Mouse (Mus musculus) leukemia stem cell, adult 10-12 weeks (primary cell): ENCODE measurements around the gene Usp37. TPM values are rescaled to one million over a fixed set of nuclear protein-coding genes. Genes with fewer than 3 reads are reported as not detected.

Experiments used
- polyA plus RNA-seq: library from polyadenylated mRNA; stranded (reverse); fragments of >175 nt; gene quantifications from 2 replicates; pipeline ENCODE4 v1.2.3, GENCODE M21; 2012; ENCODE audit warnings: low replicate concordance

Usp37 gene
- 0.33 and 7.0 TPM in 2 replicates for polyA plus RNA-seq

GRCm38 (mm10) chr1:74544184-74544583 lies at the start of gene Usp37:
Gene Usp37, minus strand, starts transcription at chr1:74544284.

GRCm38 (mm10) chr1:74587773-74588445 lies 43.8 kb upstream of the Usp37 start, which contains the start of the genes Zfp142 and Bcs1l:
Gene Zfp142, minus strand, starts transcription at chr1:74588246.
Gene Bcs1l, plus strand, starts transcription at chr1:74588289.

GRCm38 (mm10) chr1:74542451-74542961 lies 1.6 kb downstream of the Usp37 start, which contains the start of gene Plcd4:
Gene Plcd4, plus strand, starts transcription at chr1:74542888.

GRCm38 (mm10) chr1:74505721-74506464 lies 38.2 kb downstream of the Usp37 start, which contains the start of gene Cnot9:
Gene Cnot9, plus strand, starts transcription at chr1:74506058.

GRCm38 (mm10) chr1:74408589-74409504 lies 135.2 kb downstream of the Usp37 start, which contains the start of gene Vil1:
Gene Vil1, plus strand, starts transcription at chr1:74409376.

GRCm38 (mm10) chr1:74390924-74391748 lies 152.9 kb downstream of the Usp37 start, which contains the start of gene Ctdsp1:
Gene Ctdsp1, plus strand, starts transcription at chr1:74391509.

Other genes with a start within 250 kb of the Usp37 start
- gene Tmbim1, start 238.7 kb downstream of the Usp37 start, polyA plus RNA-seq, result 140 and 267 TPM in 2 replicates
- 0.09 TPM in 1 of 2 replicates, not detected in the other for gene Catip, start 182.2 kb downstream of the Usp37 start, polyA plus RNA-seq
- 46.8 and 89.8 TPM in 2 replicates for gene Slc11a1, start 169.1 kb downstream of the Usp37 start, polyA plus RNA-seq
- 209 and 292 TPM in 2 replicates for gene Ctdsp1, start 152.8 kb downstream of the Usp37 start, polyA plus RNA-seq
- gene Vil1, start 134.9 kb downstream of the Usp37 start, polyA plus RNA-seq, result not detected in 2 replicates
- gene Cnot9, start 38.2 kb downstream of the Usp37 start, polyA plus RNA-seq, result 6.6 and 23.7 TPM in 2 replicates
- gene Plcd4, start 1.4 kb downstream of the Usp37 start, polyA plus RNA-seq, result 0.05 TPM in 1 of 2 replicates, not detected in the other
- gene Zfp142, start 44.0 kb upstream of the Usp37 start, polyA plus RNA-seq, result 8.7 and 19.0 TPM in 2 replicates
- gene Bcs1l, start 44.0 kb upstream of the Usp37 start, polyA plus RNA-seq, result 0.81 and 2.4 TPM in 2 replicates
- gene Rnf25, start 57.1 kb upstream of the Usp37 start, polyA plus RNA-seq, result 6.9 and 8.4 TPM in 2 replicates
- 0.23 and 0.42 TPM in 2 replicates for gene Stk36, start 57.2 kb upstream of the Usp37 start, polyA plus RNA-seq
- 16.7 and 18.5 TPM in 2 replicates for gene Ttll4, start 117.5 kb upstream of the Usp37 start, polyA plus RNA-seq
- 1.7 and 1.8 TPM in 2 replicates for gene Cyp27a1, start 169.3 kb upstream of the Usp37 start, polyA plus RNA-seq
- gene Prkag3, start 204.9 kb upstream of the Usp37 start, polyA plus RNA-seq, result not detected in 2 replicates
- gene Wnt6, start 227.6 kb upstream of the Usp37 start, polyA plus RNA-seq, result 0.57 and 0.81 TPM in 2 replicates
- 1.2 and 5.2 TPM in 2 replicates for gene Wnt10a, start 247.2 kb upstream of the Usp37 start, polyA plus RNA-seq